In genomic region chr12:73228427-73228826, GRCm38 (mm10) we compare ENCODE assay signal across 28 mouse cellular contexts. TPM values are rescaled to one million over a fixed set of nuclear protein-coding genes. Genes with fewer than 3 reads are reported as not detected.
"Had no signal": no experiment of that assay in that cellular context is flagged by ENCODE, and none has a peak within 500 bp of the region (broad histone marks: within the 10 kb centered on the region; RNA-seq: fewer than 3 reads in every experiment).

No protein-coding gene starts in this region.

- H3K27me3 ChIP-seq: embryonic facial prominence, embryonic 12.5 days; embryonic facial prominence, embryonic 13.5 days; embryonic facial prominence, embryonic 15.5 days; forebrain, embryonic 12.5 days; forebrain, embryonic 13.5 days; forebrain, embryonic 15.5 days had no signal

- H3K4me3 ChIP-seq: embryonic facial prominence, embryonic 10.5 days; embryonic facial prominence, embryonic 12.5 days; embryonic facial prominence, embryonic 13.5 days; embryonic facial prominence, embryonic 15.5 days; erythroblast, embryonic 14.5 days; forebrain, embryonic 10.5 days; forebrain, embryonic 12.5 days; forebrain, embryonic 13.5 days; forebrain, embryonic 15.5 days; gastrocnemius, adult 2 months; heart, adult 2 months had no signal

- H3K36me3 ChIP-seq: embryonic facial prominence, embryonic 12.5 days; embryonic facial prominence, embryonic 13.5 days; embryonic facial prominence, embryonic 15.5 days; forebrain, embryonic 10.5 days; forebrain, embryonic 12.5 days; forebrain, embryonic 15.5 days had no signal

- DNase-seq: cerebellum, adult 8-10 months; cerebellum, adult 9-10 months; cerebellum, adult 9-11 months; cerebellum, postnatal 10 days; cerebellum, postnatal 14 days; cerebellum, postnatal 25 days; cerebellum, postnatal 36 days; embryo, embryonic 11 days; forebrain, postnatal 0 days; gastrocnemius, adult 2 months; gastrocnemius, postnatal 10 days; gastrocnemius, postnatal 14 days; gastrocnemius, postnatal 25 days; gastrocnemius, postnatal 36 days; heart, adult 11 months; heart, adult 18-20 months; heart, adult 2 months had no signal

- ATAC-seq: forebrain, embryonic 13.5 days; forebrain, embryonic 14.5 days; forebrain, embryonic 15.5 days; forebrain, embryonic 16.5 days; forebrain, postnatal 0 days had no signal

- H3K4me2 ChIP-seq: embryonic facial prominence, embryonic 12.5 days; embryonic facial prominence, embryonic 13.5 days; embryonic facial prominence, embryonic 15.5 days; forebrain, embryonic 12.5 days; forebrain, embryonic 13.5 days; forebrain, embryonic 15.5 days had no signal

RNA-seq across cellular contexts. Expression of gene Slc38a6, which starts 58.2 kb away (rescaled TPM):
- polyA plus RNA-seq: erythroblast, embryonic 14.5 days had no signal
